Mouse (Mus musculus): ENCODE data around the gene Tas2r102.

- TF ChIP-seq CTCF (IDR thresholded peaks at IDR 0.05; ENCODE audit: insufficient read depth, low read length) (no peak), POLR2A (IDR thresholded peaks at IDR 0.05; ENCODE audit: borderline replicate concordance, extremely low read depth, low read depth, low read length) (no peak)
Observed at GRCm38 (mm10) chr6:132795393-132795792, 33.5 kb downstream of the Tas2r102 start.
